ENCODE assay signal across 28 mouse cellular contexts in genomic region chr17:34624981-34625380, GRCm38 (mm10). TPM values are rescaled to one million over a fixed set of nuclear protein-coding genes. Genes with fewer than 3 reads are reported as not detected.
"Had no signal": no experiment of that assay in that cellular context is flagged by ENCODE, and none has a peak within 500 bp of the region (broad histone marks: within the 10 kb centered on the region; RNA-seq: fewer than 3 reads in every experiment).

No protein-coding gene starts in this region.

- H3K9ac ChIP-seq: embryonic facial prominence, embryonic 12.5 days; embryonic facial prominence, embryonic 13.5 days; embryonic facial prominence, embryonic 15.5 days; forebrain, embryonic 12.5 days; forebrain, embryonic 15.5 days; forebrain, postnatal 0 days had no signal

- ATAC-seq: forebrain, embryonic 13.5 days; forebrain, embryonic 14.5 days; forebrain, embryonic 15.5 days; forebrain, embryonic 16.5 days; forebrain, postnatal 0 days had no signal

- DNase-seq: cerebellum, adult 2 months; cerebellum, adult 8-10 months; cerebellum, adult 9-10 months; cerebellum, adult 9-11 months; cerebellum, postnatal 10 days; cerebellum, postnatal 14 days; cerebellum, postnatal 25 days; cerebellum, postnatal 36 days; embryo, embryonic 11 days; forebrain, postnatal 0 days; gastrocnemius, adult 2 months; gastrocnemius, postnatal 10 days; gastrocnemius, postnatal 14 days; gastrocnemius, postnatal 25 days; gastrocnemius, postnatal 36 days; heart, adult 11 months; heart, adult 18-20 months had no signal

- H3K4me2 ChIP-seq: embryonic facial prominence, embryonic 12.5 days; embryonic facial prominence, embryonic 13.5 days; embryonic facial prominence, embryonic 15.5 days; forebrain, embryonic 12.5 days; forebrain, embryonic 15.5 days had no signal

- H3K27ac ChIP-seq: embryonic facial prominence, embryonic 10.5 days; embryonic facial prominence, embryonic 12.5 days; embryonic facial prominence, embryonic 13.5 days; embryonic facial prominence, embryonic 15.5 days; forebrain, embryonic 10.5 days; forebrain, embryonic 12.5 days; forebrain, embryonic 13.5 days; forebrain, embryonic 15.5 days; gastrocnemius, adult 2 months had no signal

- H3K9me3 ChIP-seq: embryonic facial prominence, embryonic 10.5 days; embryonic facial prominence, embryonic 12.5 days; embryonic facial prominence, embryonic 13.5 days; embryonic facial prominence, embryonic 15.5 days; forebrain, embryonic 10.5 days; forebrain, embryonic 12.5 days; forebrain, embryonic 13.5 days; forebrain, embryonic 15.5 days had no signal

- H3K4me3 ChIP-seq: embryonic facial prominence, embryonic 10.5 days; embryonic facial prominence, embryonic 12.5 days; embryonic facial prominence, embryonic 13.5 days; embryonic facial prominence, embryonic 15.5 days; erythroblast, embryonic 14.5 days; forebrain, embryonic 12.5 days; forebrain, embryonic 13.5 days; forebrain, embryonic 15.5 days; gastrocnemius, adult 2 months had no signal

RNA-seq across cellular contexts. Expression of gene Prrt1, which starts 4.4 kb away (rescaled TPM):
- polyA plus RNA-seq: erythroblast, embryonic 14.5 days had no signal
